Mouse (Mus musculus): ENCODE measurements around the gene Tardbp. TPM values are rescaled to one million over a fixed set of nuclear protein-coding genes. Genes with fewer than 3 reads are reported as not detected.

Tardbp gene
- polyA plus RNA-seq, 1 experiment, result 37.2 TPM

DNA sequence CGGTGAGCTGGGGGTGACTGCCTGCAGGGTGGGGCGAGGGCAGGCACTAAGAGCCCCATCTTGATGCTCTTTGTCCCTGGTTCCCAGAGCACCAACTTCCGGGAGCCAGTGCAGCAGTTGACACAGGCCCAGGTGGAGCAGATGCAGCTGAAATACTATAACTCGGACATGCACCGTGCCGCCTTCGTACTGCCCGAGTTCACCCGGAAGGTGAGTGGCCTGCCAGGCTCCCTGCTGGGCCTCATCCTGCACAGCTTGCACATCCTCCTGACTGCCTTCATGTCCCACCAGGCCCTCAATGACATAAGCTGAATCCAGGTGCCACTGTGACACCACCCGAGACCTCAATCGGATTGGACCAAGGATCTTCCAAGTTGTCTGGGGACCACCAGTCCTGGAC, 32.8 kb downstream of the Tardbp start:
- TF ChIP-seq GATA1 (IDR thresholded peaks at IDR 0.05; ENCODE audit: low read length), result no peak

DNA sequence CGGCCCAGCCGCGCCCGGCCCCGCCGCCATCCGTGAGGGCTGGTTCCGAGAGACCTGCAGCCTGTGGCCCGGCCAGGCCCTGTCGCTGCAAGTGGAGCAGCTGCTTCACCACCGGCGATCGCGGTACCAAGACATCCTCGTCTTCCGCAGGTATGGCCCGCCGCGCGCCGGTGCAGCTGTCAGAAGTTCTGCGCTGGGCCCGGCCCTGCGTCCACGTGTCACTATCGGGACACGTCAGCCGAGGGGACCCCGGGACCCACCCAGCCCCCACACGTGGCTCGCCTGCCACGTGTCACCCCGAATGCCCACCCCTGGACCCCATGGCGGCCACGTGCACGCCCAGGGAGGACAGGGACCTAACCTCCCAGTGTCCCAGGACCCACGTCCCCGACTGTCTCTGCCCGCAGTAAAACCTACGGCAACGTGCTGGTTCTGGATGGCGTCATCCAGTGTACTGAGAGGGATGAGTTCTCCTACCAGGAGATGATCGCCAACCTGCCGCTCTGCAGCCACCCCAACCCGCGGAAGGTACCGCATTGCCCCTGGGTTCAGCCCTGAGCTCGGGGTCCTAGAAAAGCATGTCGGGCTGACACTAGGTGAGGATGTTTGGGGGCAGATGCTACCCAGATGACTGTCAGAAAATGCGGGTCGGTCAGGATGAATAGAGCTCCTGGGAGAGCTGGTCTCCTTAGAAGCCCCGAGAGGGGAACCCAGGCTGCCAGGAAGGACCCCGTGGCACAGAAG, 35.0 kb downstream of the Tardbp start:
- TF ChIP-seq GATA1 (IDR thresholded peaks at IDR 0.05; ENCODE audit: low read length), result no peak

DNA sequence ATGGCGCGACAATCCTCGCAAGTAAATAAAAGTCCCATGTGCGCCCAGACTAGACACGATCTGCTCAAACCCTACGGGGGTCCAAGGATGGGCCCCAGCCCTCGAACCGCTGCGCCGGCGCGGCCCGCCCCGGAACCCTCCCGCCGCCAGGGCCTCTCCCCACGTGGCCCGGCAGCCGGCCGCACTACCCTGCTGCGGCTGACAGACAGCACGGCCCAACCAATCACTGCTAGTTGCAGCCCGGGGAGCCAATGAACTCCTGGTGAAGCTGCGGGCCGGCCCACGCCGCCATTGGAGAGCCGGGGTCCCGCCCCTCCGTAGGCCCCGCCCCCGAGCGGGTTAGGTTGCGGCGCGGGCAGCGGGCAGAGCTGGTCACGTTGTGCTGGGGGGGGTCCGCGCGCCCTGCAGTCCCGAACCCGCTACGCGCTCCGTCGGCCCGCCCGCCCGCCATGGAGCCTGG, 35.6 kb downstream of the Tardbp start, which contains the start of gene Srm:
Gene Srm (plus strand): TSS at position 333 of the 460 bp plus-strand sequence.
- TF ChIP-seq GATA1 (IDR thresholded peaks at IDR 0.05; ENCODE audit: low read length), result no peak

DNA sequence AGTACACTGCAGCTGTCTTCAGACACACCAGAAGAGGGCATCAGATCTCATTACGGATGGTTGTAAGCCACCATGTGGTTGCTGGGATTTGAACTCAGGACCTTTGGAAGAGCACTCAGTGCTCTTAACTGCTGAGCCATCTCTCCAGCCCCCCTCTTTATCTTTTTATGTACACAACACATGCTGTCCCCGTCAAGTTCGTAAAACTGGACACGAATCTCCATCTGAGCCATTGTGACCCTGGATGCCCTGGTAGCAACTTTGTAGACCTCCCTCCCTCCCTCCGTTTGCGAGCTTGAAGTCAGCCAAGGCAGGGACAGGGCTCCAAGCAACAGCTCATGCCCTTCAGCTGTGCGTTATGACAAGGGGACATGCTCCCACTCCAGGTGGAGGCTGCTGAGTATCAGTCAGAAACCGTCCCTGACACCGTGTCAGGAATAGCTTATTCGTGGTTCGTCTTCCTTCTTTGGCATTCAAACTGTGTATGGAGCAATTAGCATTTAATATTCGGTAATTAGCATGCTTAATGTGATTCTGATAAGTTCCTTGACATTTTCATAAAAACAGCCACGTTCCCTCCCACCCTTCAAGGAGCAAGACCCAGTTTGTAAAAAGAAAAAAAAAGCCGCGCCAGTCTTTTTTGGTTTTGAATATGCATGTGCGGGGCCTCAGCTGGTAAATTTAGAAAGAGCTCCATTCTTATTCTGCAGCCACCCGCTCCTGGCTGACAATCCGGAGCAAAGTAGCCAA, 36.2 kb downstream of the Tardbp start:
- TF ChIP-seq GATA1 (IDR thresholded peaks at IDR 0.05; ENCODE audit: low read length), result no peak

DNA sequence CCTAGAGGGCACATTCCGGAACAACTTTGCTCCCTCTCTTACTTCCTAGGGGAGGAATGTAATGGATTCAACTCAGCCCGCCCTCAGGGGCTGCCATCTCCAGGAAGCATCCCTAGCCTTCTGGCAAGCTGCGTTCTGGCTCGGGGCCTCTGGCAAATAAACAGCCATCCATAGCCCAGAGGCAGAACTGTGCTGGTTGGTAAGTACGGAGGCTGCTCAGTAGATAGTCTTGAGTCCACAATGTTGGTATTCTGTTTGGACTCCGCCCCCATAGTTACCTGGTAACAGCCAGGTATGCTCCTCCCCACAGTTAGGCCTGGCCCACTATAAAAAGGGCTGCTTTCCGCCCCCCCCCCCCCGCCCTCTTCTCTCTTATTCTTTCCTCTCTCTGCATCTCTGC, 37.3 kb downstream of the Tardbp start:
- TF ChIP-seq GATA1 (IDR thresholded peaks at IDR 0.05; ENCODE audit: low read length), result no peak

DNA sequence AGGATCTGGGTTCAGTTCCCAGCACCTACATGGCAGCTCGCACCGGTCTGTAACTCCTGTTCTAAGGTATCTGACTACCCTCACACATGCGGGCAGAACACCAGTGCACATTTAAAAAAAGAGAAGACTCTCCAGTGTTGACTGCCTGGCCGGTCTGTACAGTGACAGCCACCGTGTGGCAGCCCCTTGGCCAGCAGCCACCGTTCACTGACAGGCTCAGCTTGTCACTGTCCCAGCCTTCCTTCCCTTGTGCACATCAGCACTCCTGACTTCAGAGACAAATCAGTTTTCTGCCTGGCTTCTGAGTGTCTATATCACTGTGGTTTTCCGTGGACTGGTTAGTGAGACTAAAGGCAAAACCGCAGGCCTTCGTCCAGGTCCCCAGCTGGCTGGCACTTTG, 38.0 kb downstream of the Tardbp start:
- no peak for TF ChIP-seq GATA1 (IDR thresholded peaks at IDR 0.05; ENCODE audit: low read length)

DNA sequence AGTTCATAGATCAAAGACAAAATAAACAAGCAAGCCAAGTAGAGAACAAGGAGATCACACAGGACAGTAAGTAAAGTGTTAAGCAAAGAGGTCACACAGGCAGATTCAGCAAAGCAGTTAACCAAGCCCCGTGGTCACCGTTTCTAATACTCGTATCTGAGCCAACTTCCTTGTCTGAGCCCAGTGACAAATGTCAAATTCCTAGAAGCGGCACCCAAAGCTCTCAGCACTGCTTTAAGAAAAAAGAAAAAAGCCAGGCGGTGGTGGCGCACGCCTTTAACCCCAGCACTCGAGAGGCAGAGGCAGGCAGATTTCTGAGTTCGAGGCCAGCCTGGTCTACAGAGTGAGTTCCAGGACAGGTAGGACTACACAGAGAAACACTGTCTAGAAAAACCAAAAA, 40.2 kb downstream of the Tardbp start:
- no peak for TF ChIP-seq GATA1 (IDR thresholded peaks at IDR 0.05; ENCODE audit: low read length)

DNA sequence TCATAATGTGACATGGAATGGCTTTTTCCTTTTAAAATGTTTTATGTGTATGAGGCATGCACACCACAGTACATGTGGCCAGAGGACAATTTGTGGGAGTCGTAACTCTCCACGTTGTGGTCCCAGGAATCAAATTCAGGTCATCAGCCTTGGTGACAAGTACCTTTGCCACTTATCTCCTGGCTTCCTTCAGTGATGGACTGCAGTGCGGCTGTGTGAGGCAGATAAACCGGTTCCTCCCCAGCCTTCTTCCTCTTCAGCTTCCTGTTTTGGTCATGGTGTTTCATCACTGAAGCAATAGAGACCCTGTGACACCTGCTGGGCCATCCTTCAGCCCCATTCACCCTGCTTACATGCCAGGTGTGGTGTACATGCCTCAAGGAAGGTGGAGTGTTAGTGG, 43.6 kb downstream of the Tardbp start:
- TF ChIP-seq GATA1 (IDR thresholded peaks at IDR 0.05; ENCODE audit: low read length), result peak; percentile 77

DNA sequence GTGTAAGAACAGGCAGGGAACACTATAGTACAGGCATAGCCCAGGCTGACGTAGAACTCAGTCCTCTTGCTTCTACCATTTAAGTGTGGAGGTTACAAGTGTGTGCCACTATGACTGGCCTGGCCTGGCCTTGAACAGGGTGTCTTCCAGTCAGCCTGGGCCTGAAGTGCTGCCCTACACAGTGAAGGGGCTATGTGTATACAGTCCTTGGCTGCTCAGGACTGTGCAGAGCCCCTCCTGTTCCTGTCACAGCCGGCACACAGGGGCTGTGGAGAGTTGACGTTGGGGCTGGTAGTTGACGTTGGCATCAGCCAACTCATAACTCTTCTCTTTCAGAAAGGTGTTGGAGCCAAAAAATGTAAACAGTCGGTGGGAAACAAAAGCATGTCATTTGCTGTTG, 45.4 kb downstream of the Tardbp start:
- TF ChIP-seq GATA1 (IDR thresholded peaks at IDR 0.05; ENCODE audit: low read length), result no peak

DNA sequence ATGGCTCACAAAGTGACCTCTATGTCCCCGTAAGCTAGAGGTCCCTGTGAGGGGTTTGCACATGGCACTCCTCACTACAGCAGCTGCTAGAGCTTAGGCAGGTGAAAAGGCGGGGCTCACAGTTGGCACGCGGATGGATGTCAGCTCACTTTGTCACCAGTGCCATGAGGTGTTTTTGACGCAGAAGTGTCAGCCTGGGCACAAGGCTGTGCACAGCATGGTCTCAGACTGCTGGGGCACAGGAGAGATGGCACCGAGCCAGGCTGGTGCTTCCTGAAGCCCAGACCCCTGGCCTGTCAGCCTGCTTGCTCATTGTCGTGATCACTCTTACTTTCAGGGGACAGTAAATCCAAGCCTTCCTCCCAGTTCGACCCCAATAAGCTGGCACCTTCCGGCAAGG, 46.1 kb downstream of the Tardbp start:
- no peak for TF ChIP-seq GATA1 (IDR thresholded peaks at IDR 0.05; ENCODE audit: low read length)

DNA sequence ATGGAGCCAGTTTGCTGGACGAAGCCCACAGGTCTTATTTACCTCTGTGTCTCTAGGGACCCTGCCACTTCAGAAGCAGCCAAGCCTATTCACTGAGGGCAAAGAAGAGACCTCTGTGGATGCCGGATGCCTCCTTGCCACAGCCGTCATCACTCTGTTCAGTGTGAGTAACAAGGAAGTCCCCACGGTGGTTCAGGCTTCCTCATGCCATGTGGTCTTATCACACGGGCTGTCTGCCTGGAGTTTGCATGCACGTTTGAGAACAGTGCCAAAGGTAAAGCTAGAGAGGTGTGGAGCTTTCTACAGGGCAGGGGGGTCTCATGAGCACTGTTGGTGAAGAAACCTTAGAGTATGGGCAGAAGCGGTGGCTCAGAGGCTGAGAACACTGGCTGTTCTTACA, 53.6 kb downstream of the Tardbp start:
- no peak for TF ChIP-seq GATA1 (IDR thresholded peaks at IDR 0.05; ENCODE audit: low read length)

DNA sequence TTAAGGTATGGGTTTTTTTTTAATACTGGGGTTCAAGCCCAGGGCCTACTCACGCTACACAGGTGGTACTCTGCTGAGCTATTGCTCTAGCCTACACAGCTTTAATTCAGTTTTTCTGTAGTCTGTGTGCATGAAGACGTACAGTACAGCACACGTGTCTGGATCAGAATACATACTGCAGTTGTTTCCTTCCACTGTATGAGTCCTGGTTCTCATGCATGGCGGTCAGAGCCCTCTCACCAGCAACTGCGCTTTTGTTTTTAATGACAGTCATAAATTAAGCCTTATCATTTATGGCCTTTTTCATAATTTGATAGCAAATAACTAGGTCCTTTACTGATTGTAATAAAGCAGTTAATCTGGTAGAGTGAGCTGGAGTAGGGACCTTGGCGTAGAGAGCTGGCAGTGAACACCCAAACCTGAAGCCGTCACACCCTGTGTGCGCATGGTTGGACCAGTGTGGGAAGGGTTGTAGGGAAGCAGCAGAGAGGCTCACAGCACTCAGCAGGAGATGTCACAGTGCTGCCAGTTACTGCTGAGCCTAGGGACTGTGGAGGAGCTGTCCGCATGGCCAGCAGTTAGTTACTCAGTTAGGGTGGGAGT, 56.0 kb downstream of the Tardbp start:
- TF ChIP-seq GATA1 (IDR thresholded peaks at IDR 0.05; ENCODE audit: low read length), result no peak

DNA sequence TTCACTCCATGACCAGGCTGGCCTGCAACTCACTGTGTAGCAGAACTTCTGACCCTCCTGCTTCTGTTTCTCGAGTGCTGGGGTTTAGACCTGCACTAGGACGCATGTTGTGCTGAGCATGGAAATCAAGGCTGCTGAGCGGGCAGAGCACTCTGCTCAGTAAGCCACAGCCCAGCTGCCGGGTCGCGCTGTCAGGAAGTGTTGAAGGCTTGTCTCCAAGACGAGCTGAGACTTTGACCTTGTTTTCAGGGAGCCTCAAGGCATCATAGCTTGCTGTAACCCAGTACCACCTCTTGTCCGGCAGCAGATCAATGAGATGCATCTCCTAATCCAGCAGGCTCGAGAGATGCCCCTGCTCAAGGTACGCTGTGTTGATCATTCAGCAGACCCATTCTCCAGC, 56.7 kb downstream of the Tardbp start:
- no peak for TF ChIP-seq GATA1 (IDR thresholded peaks at IDR 0.05; ENCODE audit: low read length)

DNA sequence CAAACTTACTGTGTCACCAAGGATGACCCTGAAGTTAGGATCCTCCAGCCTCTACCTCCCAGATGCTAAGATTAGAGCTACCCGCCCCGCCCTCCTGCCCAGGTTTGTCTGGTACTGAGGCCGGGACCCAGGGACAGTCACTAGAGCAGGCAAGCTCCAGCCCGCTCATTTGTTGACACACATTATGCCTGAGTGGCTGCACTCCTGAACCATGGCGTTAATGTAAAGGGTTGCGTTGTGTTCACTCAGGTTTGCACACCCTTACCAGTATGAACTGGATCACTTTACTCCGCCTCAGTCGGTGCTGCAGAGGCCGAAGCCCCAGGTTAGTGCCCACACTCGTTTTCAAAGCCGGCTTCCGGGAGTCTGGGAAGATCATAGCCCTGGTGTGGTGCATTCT, 63.2 kb downstream of the Tardbp start:
- TF ChIP-seq GATA1 (IDR thresholded peaks at IDR 0.05; ENCODE audit: low read length), result no peak

DNA sequence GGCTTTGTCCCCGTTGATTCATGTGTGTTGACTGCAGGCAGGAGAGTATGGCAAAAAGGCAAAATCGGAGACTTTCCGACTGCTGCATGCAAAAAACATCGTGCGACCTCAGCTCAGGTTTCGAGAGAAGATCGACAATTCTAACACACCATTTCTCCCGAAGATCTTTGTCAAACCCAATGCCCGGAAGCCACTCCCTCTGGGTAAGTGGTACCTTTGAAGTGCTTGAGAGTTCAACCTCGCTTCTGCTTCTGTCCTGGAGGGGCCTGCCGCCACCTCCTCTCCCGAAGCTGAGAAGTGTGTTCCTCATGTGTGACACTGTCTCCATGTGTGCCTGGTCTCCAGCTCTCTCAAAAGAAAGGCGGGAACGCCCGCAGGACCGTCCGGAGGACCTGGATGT, 64.1 kb downstream of the Tardbp start:
- no peak for TF ChIP-seq GATA1 (IDR thresholded peaks at IDR 0.05; ENCODE audit: low read length)

Other genes with a start within 250 kb of the Tardbp start
- 20.7 and 32.9 TPM in 2 replicates for gene Ubiad1, start 182.2 kb downstream of the Tardbp start, polyA plus RNA-seq (2012)
- 11.7 and 15.5 TPM in 2 replicates for gene Mtor, start 178.4 kb downstream of the Tardbp start, polyA plus RNA-seq (2012)
- gene Angptl7, start 126.6 kb downstream of the Tardbp start, polyA plus RNA-seq (2012), result not detected in 2 replicates
- 58.9 and 73.5 TPM in 2 replicates for gene Exosc10, start 68.6 kb downstream of the Tardbp start, polyA plus RNA-seq (2012)
- gene Srm, start 35.5 kb downstream of the Tardbp start, polyA plus RNA-seq (2012), result 516 and 529 TPM in 2 replicates
- 0.19 and 0.26 TPM in 2 replicates for gene Masp2, start 24.5 kb downstream of the Tardbp start, polyA plus RNA-seq (2012)
- gene Gm572, start 16.3 kb upstream of the Tardbp start, polyA plus RNA-seq (2012), result not detected in 2 replicates
- not detected in 2 replicates for gene Casz1, start 177.4 kb upstream of the Tardbp start, polyA plus RNA-seq (2012)

Measured in G1E-ER4 (cell line).